Mouse (Mus musculus): Measurements from ENCODE around the gene Zfp786. TPM values are rescaled to one million over a fixed set of nuclear protein-coding genes. Genes with fewer than 3 reads are reported as not detected.

Zfp786 gene
- polyA plus RNA-seq, 1 experiment from 2014 or later, result 0.70 TPM

DNA sequence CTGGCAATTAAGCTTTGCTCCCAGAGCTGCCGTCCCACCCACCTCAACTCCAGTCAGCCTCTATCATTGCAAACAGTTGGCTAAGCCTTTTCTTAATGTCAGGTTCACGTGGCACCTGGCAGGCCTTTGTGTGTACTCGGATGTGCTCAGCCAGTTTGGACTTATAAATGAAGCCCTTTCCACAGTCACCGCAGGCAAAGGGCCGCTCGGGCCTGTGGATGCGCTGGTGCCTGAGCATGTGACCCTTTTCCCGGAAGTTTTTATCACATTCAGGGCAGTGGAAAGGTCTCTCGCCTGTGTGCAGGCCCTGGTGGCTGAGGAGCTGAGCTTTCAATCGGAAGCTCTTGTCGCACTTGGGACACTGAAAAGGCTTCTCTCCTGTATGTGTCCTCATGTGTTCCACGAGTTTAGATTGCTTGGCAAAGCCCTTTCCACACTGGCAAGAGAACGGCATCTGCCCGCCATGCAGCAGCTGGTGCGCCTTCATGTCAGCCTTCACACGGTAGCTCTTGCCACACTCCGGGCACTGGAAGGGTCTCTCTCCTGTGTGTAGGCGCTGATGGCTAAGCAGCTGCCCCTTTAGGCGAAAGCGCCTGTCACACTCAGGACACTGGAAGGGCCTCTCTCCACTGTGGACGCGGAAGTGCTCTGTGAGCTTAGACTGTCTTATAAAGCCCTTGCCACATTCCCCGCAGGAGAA, 10.9 kb downstream of the Zfp786 start:
- ATAC-seq (ENCODE audit: low read depth) (no peak), DNase-seq (no peak)
- WGBS (ENCODE audit: insufficient replicate concordance), result 83% methylated on average over 23 of the region's 23 CpGs
- Histone ChIP-seq H3K27ac (no peak overlapping the region), H3K4me3 (replicated peaks) (no peak overlapping the region), H3K36me3 (peaks cover 21% of the 10 kb centered on the region), H3K27me3 (no peaks in the 10 kb centered on the region), H3K9me3 (replicated peaks) (no peaks in the 10 kb centered on the region), H3K4me2 (no peak overlapping the region), H3K4me1 (replicated peaks) (no peaks in the 10 kb centered on the region), H3K9ac (no peak overlapping the region)

DNA sequence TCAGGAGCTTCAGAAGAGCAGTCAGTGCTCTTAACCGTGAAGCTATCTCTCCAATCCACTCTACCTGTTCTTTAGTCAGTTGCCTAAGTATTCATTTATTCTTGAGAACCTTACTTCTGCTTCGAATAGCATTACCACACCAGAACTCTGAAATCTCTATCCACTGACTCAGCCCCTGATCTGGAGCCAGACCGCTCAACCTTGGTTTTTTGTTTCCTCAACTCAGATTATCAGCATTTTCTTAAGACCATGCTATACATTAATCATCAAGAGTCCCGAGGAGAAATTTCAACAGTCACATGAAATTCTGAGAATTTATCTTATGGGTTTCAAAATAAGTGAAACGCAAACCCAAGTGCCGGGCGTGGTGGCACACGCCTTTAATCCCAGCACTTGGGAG, 11.9 kb downstream of the Zfp786 start:
- Histone ChIP-seq H3K9ac (no peak overlapping the region), H3K4me2 (no peak overlapping the region), H3K36me3 (peaks cover 17% of the 10 kb centered on the region), H3K9me3 (replicated peaks) (no peaks in the 10 kb centered on the region), H3K4me1 (replicated peaks) (peaks cover 9% of the 10 kb centered on the region), H3K27ac (no peak overlapping the region), H3K27me3 (no peaks in the 10 kb centered on the region), H3K4me3 (replicated peaks) (no peak overlapping the region)
- no peak for DNase-seq
- WGBS (ENCODE audit: insufficient replicate concordance), result 69% methylated on average over 8 of the region's 8 CpGs
- ATAC-seq (ENCODE audit: low read depth), result no peak

DNA sequence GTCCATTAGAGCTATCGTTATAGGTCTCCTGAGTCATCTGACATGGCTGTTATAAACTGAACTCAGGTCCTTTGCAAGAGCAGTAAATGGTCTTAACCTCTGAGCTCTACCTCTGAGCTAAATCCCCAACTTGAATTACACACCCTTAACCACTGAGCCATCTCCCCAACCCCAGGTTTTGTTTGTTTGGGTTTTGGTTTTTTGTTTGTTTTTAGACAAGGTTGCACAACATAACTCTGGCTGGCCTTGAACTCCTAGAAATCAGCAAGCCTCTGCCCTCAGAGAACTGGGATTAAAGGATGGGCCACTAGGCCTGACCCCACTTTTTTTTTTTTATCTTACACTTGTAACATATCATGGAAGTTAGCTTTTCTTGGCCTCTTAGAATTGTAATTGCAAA, 14.5 kb downstream of the Zfp786 start:
- Histone ChIP-seq H3K4me2 (no peak overlapping the region), H3K27ac (no peak overlapping the region), H3K4me1 (replicated peaks) (peaks cover 22% of the 10 kb centered on the region), H3K4me3 (replicated peaks) (no peak overlapping the region), H3K27me3 (no peaks in the 10 kb centered on the region), H3K9me3 (replicated peaks) (no peaks in the 10 kb centered on the region), H3K9ac (no peak overlapping the region), H3K36me3 (peaks cover 16% of the 10 kb centered on the region)
- DNase-seq (no peak), ATAC-seq (ENCODE audit: low read depth) (no peak)
- 77% methylated on average over 1 of the region's 1 CpGs for WGBS (ENCODE audit: insufficient replicate concordance)

DNA sequence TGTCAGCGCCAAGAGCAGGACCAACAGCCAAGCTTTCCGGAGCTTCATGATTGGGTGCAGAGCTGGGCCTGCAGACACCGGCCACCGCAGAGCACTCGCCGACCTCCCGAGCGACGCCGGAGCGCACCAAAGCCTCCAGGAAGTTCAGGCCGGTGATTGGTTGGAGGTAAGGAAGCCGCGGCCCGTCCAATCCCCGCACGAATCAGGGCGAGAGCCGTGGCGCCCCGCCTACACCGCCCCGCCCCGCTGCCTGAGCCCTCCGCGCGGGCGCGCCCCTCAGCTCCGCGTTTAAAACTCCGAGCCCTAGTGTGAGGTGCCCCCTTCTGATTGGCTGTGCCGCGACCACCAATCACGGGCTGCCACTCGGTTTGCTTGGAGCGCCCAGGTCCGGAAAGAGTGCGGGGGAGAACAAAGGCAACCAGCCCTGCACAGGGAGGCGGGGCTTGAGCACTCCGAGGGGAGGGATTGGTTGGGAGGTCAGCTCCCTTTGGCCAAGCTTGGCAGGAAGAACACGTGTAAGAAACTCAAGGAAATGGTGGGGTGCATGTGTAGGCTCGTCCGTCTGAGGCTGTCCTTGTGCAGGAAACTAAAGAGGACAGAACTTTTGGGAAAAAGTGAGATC, 17.3 kb downstream of the Zfp786 start, which contains the start of gene Pdia4:
Gene Pdia4 (minus strand): TSS at position 174 of the 622 bp plus-strand sequence.
- Histone ChIP-seq H3K9ac (peak within 1 kb of the TSS; percentile 85), H3K9me3 (replicated peaks) (no peaks in the 10 kb centered on the region), H3K27me3 (no peaks in the 10 kb centered on the region), H3K4me2 (peak within 1 kb of the TSS; percentile 86), H3K4me3 (replicated peaks) (peak within 1 kb of the TSS; percentile 77), H3K4me1 (replicated peaks) (peaks cover 42% of the 10 kb centered on the region), H3K36me3 (0 out of 2 replicates have a peak, but pooled peaks cover 2% of the 10 kb centered on the region), H3K27ac (peak within 1 kb of the TSS; percentile 92)
- DNase-seq (peak; percentile 98), ATAC-seq (ENCODE audit: low read depth) (peak; percentile 97)
- WGBS (ENCODE audit: insufficient replicate concordance), result under 1% methylated on average over 44 of the region's 44 CpGs

DNA sequence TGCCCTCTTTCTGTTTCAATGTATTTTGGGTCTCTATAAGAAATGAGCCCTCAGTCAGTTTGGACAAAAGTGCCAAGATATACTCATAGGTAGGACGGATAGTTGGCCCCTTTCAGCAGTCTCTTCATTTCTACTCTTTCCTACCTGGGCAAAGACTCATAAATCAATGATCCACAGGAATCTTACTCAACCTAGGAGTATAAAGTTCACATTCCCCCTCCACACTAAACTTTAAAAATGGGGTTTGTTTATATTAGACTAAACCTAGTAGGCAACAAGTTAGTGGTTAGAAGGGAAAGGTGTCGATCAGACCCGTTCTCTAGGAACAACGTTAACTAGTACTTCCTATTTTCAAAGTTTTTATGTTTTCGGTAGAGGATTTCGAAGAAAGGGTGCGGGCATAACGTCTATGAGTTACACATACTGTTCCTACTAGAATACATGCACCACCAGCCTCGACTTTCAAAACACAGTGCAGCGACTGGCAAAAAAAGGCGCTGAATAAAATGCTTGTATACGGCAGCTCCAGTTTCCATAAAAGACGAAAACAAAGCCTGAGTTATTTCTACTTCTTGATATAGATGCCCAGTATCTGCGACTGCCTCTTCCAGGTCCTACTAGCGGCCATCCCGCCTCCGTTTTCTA, 18.3 kb downstream of the Zfp786 start:
- H3K9ac ChIP-seq, result peak overlapping the region; percentile 85
- H3K4me2 ChIP-seq, result peak overlapping the region; percentile 86
- no peak for ATAC-seq (ENCODE audit: low read depth)
- peak overlapping the region; percentile 92 for H3K27ac ChIP-seq
- H3K4me1 ChIP-seq (replicated peaks), result peaks cover 42% of the 10 kb centered on the region
- no peak for DNase-seq
- WGBS (ENCODE audit: insufficient replicate concordance), result 1% methylated on average over 17 of the region's 17 CpGs
- peak overlapping the region; percentile 77 for H3K4me3 ChIP-seq (replicated peaks)
- 0 out of 2 replicates have a peak, but pooled peaks cover 5% of the 10 kb centered on the region for H3K36me3 ChIP-seq
- H3K9me3 ChIP-seq (replicated peaks), result no peaks in the 10 kb centered on the region
- H3K27me3 ChIP-seq, result no peaks in the 10 kb centered on the region

DNA sequence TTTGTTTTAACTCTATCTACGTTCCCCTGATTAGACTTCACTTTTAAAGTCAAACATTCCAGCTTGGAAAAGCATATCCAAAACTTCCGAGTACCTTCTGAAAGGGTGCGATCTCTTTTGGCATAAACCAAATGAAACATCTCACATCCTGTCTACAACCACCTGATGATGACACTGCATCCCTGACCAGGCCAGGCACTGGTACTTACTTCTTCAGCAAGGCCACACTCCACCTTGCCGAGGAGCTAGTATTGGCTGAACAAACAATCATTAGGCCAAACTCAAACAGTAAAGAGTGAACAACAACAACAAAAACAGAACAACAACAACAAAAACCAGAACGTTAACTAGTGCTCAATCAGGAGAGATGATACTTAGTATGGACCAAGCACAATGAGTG, 19.3 kb downstream of the Zfp786 start:
- Histone ChIP-seq H3K9ac (peak overlapping the region; percentile 85), H3K4me1 (replicated peaks) (peaks cover 42% of the 10 kb centered on the region), H3K36me3 (peaks cover 13% of the 10 kb centered on the region), H3K27me3 (no peaks in the 10 kb centered on the region), H3K27ac (0 out of 2 replicates have a peak overlapping the region, but pooled peaks have one; percentile 92), H3K9me3 (replicated peaks) (no peaks in the 10 kb centered on the region), H3K4me2 (peak overlapping the region; percentile 86), H3K4me3 (replicated peaks) (peak overlapping the region; percentile 77)
- DNase-seq, result no peak
- 67% methylated on average over 5 of the region's 5 CpGs for WGBS (ENCODE audit: insufficient replicate concordance)
- ATAC-seq (ENCODE audit: low read depth), result no peak

DNA sequence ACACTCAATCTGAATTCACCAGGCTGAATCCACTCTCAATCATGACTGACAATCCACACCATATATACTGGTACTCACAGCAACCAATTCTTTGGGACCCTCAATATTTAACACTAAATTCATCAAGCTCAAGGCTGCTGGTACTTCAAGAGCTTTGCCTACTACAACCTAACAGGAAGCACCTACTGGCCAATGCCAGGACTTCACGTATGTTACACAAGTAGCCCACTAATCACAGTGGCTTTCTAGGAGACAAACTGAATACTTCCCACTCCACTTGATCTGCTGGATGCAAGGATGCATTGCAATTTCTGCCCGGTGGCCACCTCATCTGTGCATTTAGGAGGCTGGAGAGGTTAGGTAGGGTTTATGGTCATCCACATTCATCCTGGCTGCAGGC, 20.5 kb downstream of the Zfp786 start:
- DNase-seq, result no peak
- no peak for ATAC-seq (ENCODE audit: low read depth)
- Histone ChIP-seq H3K9me3 (replicated peaks) (no peaks in the 10 kb centered on the region), H3K4me2 (0 out of 2 replicates have a peak overlapping the region, but pooled peaks have one; percentile 20), H3K9ac (no peak overlapping the region; the same call in 1 of the 2 replicates), H3K27me3 (no peaks in the 10 kb centered on the region), H3K4me3 (replicated peaks) (no peak overlapping the region), H3K36me3 (peaks cover 24% of the 10 kb centered on the region), H3K27ac (no peak overlapping the region), H3K4me1 (replicated peaks) (peaks cover 42% of the 10 kb centered on the region)
- 75% methylated on average over 2 of the region's 2 CpGs for WGBS (ENCODE audit: insufficient replicate concordance)

DNA sequence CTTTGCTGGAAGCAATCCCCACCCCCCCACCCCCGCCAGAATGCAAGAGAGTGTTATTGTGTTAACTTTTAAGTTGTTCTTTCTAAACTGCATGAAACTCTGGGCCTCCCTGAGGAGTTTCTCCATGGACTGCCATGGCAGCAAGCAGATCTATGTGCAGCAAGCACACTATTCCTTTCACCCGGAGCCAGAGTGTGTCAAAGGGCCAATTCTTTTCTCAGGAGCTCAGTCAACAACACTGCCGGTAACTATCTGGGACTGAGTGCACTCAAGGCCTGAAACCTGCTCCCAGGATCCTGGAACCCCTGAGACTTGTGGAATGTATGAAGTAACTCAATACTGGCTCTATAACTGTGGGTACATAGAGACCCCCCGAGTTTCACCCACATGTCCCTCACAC, 21.6 kb downstream of the Zfp786 start:
- H3K9me3 ChIP-seq (replicated peaks), result no peaks in the 10 kb centered on the region
- WGBS (ENCODE audit: insufficient replicate concordance), result 75% methylated on average over 4 of the region's 4 CpGs
- H3K27ac ChIP-seq, result no peak overlapping the region; the same call in none of the 2 replicates
- peaks cover 36% of the 10 kb centered on the region for H3K4me1 ChIP-seq (replicated peaks)
- H3K27me3 ChIP-seq, result no peaks in the 10 kb centered on the region
- H3K4me2 ChIP-seq, result no peak overlapping the region
- no peak for DNase-seq
- no peak for ATAC-seq (ENCODE audit: low read depth)
- no peak overlapping the region for H3K9ac ChIP-seq
- no peak overlapping the region for H3K4me3 ChIP-seq (replicated peaks)
- peaks cover 36% of the 10 kb centered on the region for H3K36me3 ChIP-seq

DNA sequence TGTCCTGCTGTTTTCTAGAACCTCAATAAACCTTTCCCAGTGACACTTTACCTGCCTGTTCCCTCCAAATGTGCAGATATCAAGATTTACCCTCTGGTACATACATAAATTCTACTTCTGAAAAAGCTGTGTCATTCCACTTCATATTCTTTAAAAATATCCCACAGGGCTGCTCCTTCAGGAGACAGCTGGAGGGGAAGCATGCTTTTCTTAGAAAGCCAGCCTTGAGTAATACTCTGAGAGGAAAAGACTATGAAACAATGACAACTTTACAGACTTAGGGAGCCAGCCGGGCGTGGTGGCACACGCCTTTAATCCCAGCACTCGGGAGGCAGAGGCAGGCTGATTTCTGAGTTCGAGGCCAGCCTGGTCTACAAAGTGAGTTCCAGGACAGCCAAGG, 22.1 kb downstream of the Zfp786 start:
- peaks cover 41% of the 10 kb centered on the region for H3K36me3 ChIP-seq
- ATAC-seq (ENCODE audit: low read depth) (no peak), DNase-seq (no peak)
- H3K27me3 ChIP-seq, result no peaks in the 10 kb centered on the region
- peaks cover 32% of the 10 kb centered on the region for H3K4me1 ChIP-seq (replicated peaks)
- H3K27ac ChIP-seq, result no peak overlapping the region
- 68% methylated on average over 5 of the region's 5 CpGs for WGBS (ENCODE audit: insufficient replicate concordance)
- no peaks in the 10 kb centered on the region for H3K9me3 ChIP-seq (replicated peaks)
- H3K9ac ChIP-seq, result no peak overlapping the region
- H3K4me3 ChIP-seq (replicated peaks), result no peak overlapping the region
- H3K4me2 ChIP-seq, result no peak overlapping the region

DNA sequence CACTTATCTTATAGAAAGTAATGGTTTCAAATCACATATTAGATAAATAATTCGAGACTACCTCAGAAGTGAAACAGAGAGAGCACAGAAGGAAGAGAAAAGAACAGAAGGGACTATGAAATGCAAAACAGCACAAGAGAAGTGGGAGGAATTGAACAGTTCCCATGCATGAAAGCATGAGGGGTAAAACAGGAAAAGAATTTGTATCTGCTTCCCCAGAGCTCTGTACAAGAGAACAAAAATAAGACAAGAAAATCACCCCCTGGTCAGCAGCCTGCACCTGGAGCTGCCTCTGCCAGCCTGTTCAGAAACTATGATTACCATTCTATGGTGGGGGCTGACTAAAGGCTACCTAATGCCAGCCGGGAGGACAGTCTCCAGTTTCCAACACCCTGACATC, 23.2 kb downstream of the Zfp786 start:
- H3K27ac ChIP-seq, result no peak overlapping the region
- no peak overlapping the region for H3K4me2 ChIP-seq
- ATAC-seq (ENCODE audit: low read depth) (no peak), DNase-seq (no peak)
- H3K27me3 ChIP-seq, result no peaks in the 10 kb centered on the region
- no peak overlapping the region for H3K4me3 ChIP-seq (replicated peaks)
- H3K4me1 ChIP-seq (replicated peaks), result peaks cover 32% of the 10 kb centered on the region
- peaks cover 52% of the 10 kb centered on the region for H3K36me3 ChIP-seq
- H3K9me3 ChIP-seq (replicated peaks), result no peaks in the 10 kb centered on the region
- 69% methylated on average over 2 of the region's 2 CpGs for WGBS (ENCODE audit: insufficient replicate concordance)
- H3K9ac ChIP-seq, result no peak overlapping the region

DNA sequence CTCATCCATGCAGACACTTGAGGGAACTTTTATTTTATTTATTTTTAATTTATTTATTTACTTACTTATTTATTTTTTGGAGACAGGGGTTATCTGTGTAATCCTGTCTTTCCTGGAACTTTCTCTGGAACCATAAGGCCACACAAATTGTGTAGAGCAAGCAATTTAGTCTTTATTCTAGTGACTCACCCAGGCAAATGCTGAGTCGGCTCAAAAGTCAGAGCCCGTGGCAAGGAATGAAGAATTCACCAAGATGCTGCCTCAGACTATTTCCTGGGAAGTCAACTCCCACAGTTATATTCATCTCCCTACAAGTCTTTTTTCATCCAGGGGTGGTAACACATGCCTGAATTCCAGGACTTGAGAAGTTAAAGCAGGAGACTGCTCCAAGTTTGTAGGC, 25.1 kb downstream of the Zfp786 start:
- Histone ChIP-seq H3K9ac (no peak overlapping the region), H3K4me1 (replicated peaks) (peaks cover 14% of the 10 kb centered on the region), H3K27me3 (no peaks in the 10 kb centered on the region), H3K9me3 (replicated peaks) (no peaks in the 10 kb centered on the region), H3K4me2 (no peak overlapping the region), H3K27ac (no peak overlapping the region), H3K4me3 (replicated peaks) (no peak overlapping the region), H3K36me3 (peaks cover 70% of the 10 kb centered on the region)
- WGBS (ENCODE audit: insufficient replicate concordance), result 66% methylated on average over 2 of the region's 2 CpGs
- no peak for ATAC-seq (ENCODE audit: low read depth)
- no peak for DNase-seq
